Mouse (Mus musculus) liver, embryonic 13.5 days (tissue): Measurements from ENCODE around the gene Itprip. TPM values are rescaled to one million over a fixed set of nuclear protein-coding genes. Genes with fewer than 3 reads are reported as not detected.
"Not testable (repeated sequence)": the region's sequence is repeated elsewhere in the genome, so short reads cannot be mapped to it uniquely, and the experiment has no call there.

Experiments used
- ATAC-seq: fragments of 200-750 bp; cut with Nextera tagmentation; 2 replicates; pipeline ENCODE4 v1.8.0; 2017; ENCODE audit warnings: low read depth, mild to moderate bottlenecking, moderate number of reproducible peaks, moderate library complexity
- DNase-seq: peaks from one replicate; pipeline ENCODE4 v3.0.0; 2022
- H3K27ac ChIP-seq: fragments of 300-500 bp; sonication (generic); 2 replicates; pipeline ENCODE4 v1.5.1; 2015; ENCODE audit warnings: moderate library complexity, mild to moderate bottlenecking, inconsistent platforms
- H3K27me3 ChIP-seq: fragments of 300-500 bp; sonication (generic); 2 replicates; pipeline ENCODE4 v1.6.1; 2015; ENCODE audit warnings: mild to moderate bottlenecking, inconsistent platforms
- H3K36me3 ChIP-seq: fragments of 300-500 bp; sonication (generic); 2 replicates; pipeline ENCODE4 v1.6.1; 2015; ENCODE audit warnings: mild to moderate bottlenecking, inconsistent platforms
- H3K4me1 ChIP-seq: fragments of 300-500 bp; sonication (generic); replicated peaks from 2 replicates; pipeline ENCODE4 v1.6.1; 2015; ENCODE audit warnings: inconsistent platforms
- H3K4me2 ChIP-seq: fragments of 300-500 bp; sonication (generic); 2 replicates; pipeline ENCODE4 v1.6.1; 2015; ENCODE audit warnings: inconsistent platforms, mild to moderate bottlenecking, moderate library complexity
- H3K4me3 ChIP-seq: fragments of 300-500 bp; sonication (generic); replicated peaks from 2 replicates; pipeline ENCODE4 v1.5.1; 2015; ENCODE audit warnings: mild to moderate bottlenecking, inconsistent platforms
- H3K9ac ChIP-seq: fragments of 300-500 bp; sonication (generic); 2 replicates; pipeline ENCODE4 v1.6.1; 2015; ENCODE audit warnings: mild to moderate bottlenecking, inconsistent platforms
- H3K9me3 ChIP-seq: fragments of 300-500 bp; sonication (generic); replicated peaks from 2 replicates; pipeline ENCODE4 v1.6.1; 2016; ENCODE audit warnings: inconsistent platforms
- WGBS: fragments of 180-500 bp; shearing (Covaris S2); methylation state at CpG from one replicate; pipeline ENCODE4 v1.1.7; 2015; ENCODE audit not compliant: insufficient replicate concordance; 5-methylcytosine and 5-hydroxymethylcytosine counted together
- polyA plus RNA-seq: library from polyadenylated mRNA; unstranded; fragments of >200 nt; fragmentation: Nextera tagmentation; extraction: Ambion mirVana; gene quantifications from 2 replicates; pipeline ENCODE4 v1.2.1, GENCODE M21; 2015

Gene Itprip
- polyA plus RNA-seq, 1 experiment from 2014 or later, result 3.8 TPM

GRCm38 (mm10) chr19:47865353-47865947 is 53.6 kb downstream of the Itprip start, which contains the start of gene Gsto2:
Gene Gsto2 (plus strand): TSS chr19:47865534.
- Histone ChIP-seq H3K4me2 (peak within 1 kb of the TSS; percentile 88), H3K9ac (peak within 1 kb of the TSS; percentile 77), H3K36me3 (peaks cover 19% of the 10 kb centered on the region), H3K4me3 (peak within 1 kb of the TSS; percentile 72), H3K27ac (peak within 1 kb of the TSS; percentile 66), H3K9me3 (no peaks in the 10 kb centered on the region), H3K4me1 (peaks cover 11% of the 10 kb centered on the region), H3K27me3 (0 out of 2 replicates have a peak, but pooled peaks cover 5% of the 10 kb centered on the region)
- DNase-seq, result peak; percentile 91
- WGBS, result under 1% methylated on average over 49 of the region's 49 CpGs
- peak; percentile 100 for ATAC-seq

GRCm38 (mm10) chr19:47864721-47865120 is 54.4 kb downstream of the Itprip start:
- Histone ChIP-seq H3K27ac (no peak overlapping the region), H3K4me3 (peak overlapping the region; percentile 72), H3K9me3 (no peaks in the 10 kb centered on the region), H3K36me3 (peaks cover 25% of the 10 kb centered on the region), H3K27me3 (0 out of 2 replicates have a peak, but pooled peaks cover 5% of the 10 kb centered on the region), H3K4me2 (peak overlapping the region; percentile 88), H3K9ac (peak overlapping the region; percentile 77), H3K4me1 (peaks cover 11% of the 10 kb centered on the region)
- 79% methylated on average over 7 of the region's 7 CpGs for WGBS
- ATAC-seq (no peak), DNase-seq (no peak)

DNA sequence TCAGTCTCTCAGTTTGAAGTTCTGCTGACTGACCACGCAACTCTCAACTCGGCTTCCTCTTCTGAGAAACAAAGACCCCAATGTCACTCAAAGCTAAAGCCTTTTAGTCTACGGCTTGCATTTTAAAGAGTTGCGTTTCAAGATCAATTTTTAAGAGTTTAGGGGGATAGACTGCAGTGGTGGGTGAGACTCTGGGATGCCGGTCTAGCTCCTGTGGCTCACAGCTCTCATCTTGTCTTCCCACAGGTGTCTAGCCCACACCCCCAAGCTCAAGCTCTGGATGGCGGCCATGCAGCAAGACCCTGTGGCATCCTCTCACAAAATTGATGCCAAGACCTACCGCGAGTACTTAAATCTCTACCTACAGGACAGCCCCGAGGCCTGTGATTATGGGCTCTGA is 55.0 kb downstream of the Itprip start:
- Histone ChIP-seq H3K4me2 (peak overlapping the region; percentile 88; the same call in 1 of the 2 replicates), H3K4me1 (peaks cover 11% of the 10 kb centered on the region), H3K9ac (no peak overlapping the region), H3K4me3 (no peak overlapping the region), H3K9me3 (no peaks in the 10 kb centered on the region), H3K27ac (no peak overlapping the region), H3K36me3 (peaks cover 31% of the 10 kb centered on the region), H3K27me3 (0 out of 2 replicates have a peak, but pooled peaks cover 5% of the 10 kb centered on the region)
- WGBS, result 90% methylated on average over 9 of the region's 9 CpGs
- ATAC-seq (no peak), DNase-seq (no peak)

DNA sequence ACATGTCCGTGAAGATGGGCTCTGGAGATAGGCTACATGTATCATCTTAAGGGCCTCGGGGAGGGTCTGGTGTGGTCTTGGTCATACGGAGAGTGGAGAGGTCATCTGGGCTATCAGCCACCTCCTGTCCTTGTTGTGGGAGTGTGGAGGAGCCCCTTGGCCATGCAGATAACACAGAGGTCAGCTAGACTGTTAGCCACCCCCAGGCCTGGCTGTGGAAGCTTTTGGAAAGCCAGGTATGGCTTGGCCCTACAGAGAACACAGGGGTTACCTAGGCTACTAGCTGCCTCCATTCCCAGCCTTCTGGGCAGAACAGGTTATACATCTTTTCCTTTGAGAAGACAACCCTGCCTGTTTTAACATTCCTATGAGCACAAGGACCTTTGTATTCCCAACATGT is 56.5 kb downstream of the Itprip start:
- H3K4me2 ChIP-seq, result no peak overlapping the region
- H3K36me3 ChIP-seq, result peaks cover 38% of the 10 kb centered on the region
- H3K9me3 ChIP-seq, result no peaks in the 10 kb centered on the region
- no peak for DNase-seq
- H3K27me3 ChIP-seq, result 0 out of 2 replicates have a peak, but pooled peaks cover 2% of the 10 kb centered on the region
- no peak overlapping the region for H3K27ac ChIP-seq
- H3K4me1 ChIP-seq, result peaks cover 11% of the 10 kb centered on the region
- ATAC-seq, result no peak
- 70% methylated on average over 3 of the region's 3 CpGs for WGBS
- no peak overlapping the region for H3K4me3 ChIP-seq
- no peak overlapping the region for H3K9ac ChIP-seq

DNA sequence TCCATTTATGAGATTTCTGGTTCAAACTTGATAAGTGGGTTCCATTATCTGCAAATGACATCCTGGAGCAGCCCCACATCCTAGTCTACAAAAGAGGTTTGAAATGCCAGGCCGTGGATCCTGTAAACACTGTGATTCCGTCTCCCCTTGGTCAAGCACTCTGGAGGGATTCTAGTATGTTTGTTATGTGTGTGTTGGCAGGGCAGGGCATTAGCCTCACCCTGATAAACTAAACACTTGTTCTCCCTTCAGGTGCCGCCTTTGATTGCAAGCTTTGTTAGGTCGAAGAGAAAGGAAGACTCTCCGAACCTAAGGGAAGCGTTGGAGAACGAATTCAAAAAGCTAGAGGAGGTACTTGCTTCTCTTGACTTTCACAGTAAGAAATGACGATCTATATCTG is 59.9 kb downstream of the Itprip start:
- DNase-seq, result no peak
- Histone ChIP-seq H3K4me1 (peaks cover 21% of the 10 kb centered on the region), H3K9me3 (no peaks in the 10 kb centered on the region), H3K27ac (no peak overlapping the region), H3K9ac (no peak overlapping the region), H3K27me3 (peaks cover 4% of the 10 kb centered on the region; the same call in 1 of the 2 replicates), H3K4me2 (no peak overlapping the region), H3K36me3 (peaks cover 33% of the 10 kb centered on the region), H3K4me3 (no peak overlapping the region)
- no peak for ATAC-seq
- 80% methylated on average over 8 of the region's 8 CpGs for WGBS

DNA sequence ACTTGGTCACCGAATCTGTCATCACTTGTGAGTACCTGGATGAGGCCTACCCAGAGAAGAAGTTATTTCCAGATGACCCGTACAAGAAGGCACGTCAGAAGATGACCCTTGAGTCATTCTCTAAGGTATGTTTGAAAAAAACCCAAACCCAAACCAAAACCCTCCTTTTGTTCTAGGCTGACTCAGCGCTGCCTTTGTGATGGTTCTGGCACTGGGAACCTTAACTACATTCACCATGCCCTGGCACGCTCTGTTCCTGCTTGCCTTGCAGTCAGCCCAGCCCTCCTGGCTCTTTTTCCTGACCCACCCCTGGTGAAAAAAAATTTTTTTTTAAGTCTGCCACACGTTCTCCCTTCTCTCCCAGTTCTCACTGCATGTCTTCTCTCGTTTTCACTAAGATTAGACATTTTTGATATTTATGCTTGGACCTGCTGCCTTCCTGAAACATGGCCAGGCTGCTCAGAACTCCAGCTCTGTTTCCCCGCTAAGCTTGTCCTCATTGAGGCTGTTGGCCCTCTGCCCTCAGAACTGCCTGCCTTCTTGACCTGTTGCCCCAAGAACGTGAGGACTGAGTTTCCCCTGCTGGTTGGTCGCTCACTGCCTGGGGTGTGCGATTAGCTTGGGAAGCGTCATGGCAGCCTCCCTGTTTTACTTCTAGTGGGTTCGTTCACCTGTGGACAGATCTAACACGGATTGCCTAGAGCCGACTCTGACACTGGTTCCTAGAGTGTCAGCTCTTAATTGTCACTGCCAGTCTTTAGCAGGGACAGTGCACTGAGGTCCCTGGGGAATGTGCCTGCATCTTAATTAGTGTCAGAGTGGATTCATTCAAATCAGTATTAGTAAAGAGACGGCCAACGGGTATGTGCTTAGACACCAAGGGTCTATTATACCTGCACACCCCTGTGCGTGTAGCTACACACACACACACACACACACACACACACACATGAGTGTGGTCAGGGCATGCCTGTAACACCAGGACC is 60.8 kb downstream of the Itprip start:
- Histone ChIP-seq H3K27ac (no peak overlapping the region), H3K4me3 (no peak overlapping the region), H3K27me3 (peaks cover 4% of the 10 kb centered on the region; the same call in 1 of the 2 replicates), H3K4me2 (no peak overlapping the region), H3K9ac (no peak overlapping the region), H3K4me1 (peaks cover 22% of the 10 kb centered on the region), H3K36me3 (peaks cover 26% of the 10 kb centered on the region), H3K9me3 (no peaks in the 10 kb centered on the region)
- ATAC-seq (no peak), DNase-seq (no peak)
- 76% methylated on average over 18 of the region's 18 CpGs for WGBS

GRCm38 (mm10) chr19:47854796-47855783 is 64.0 kb downstream of the Itprip start, which contains the start of gene Gsto1:
Gene Gsto1 (plus strand): TSS chr19:47854970.
- H3K4me3 ChIP-seq, result peak within 1 kb of the TSS; percentile 66
- H3K9me3 ChIP-seq, result no peaks in the 10 kb centered on the region
- peak within 1 kb of the TSS; percentile 69 for H3K9ac ChIP-seq
- H3K4me1 ChIP-seq, result peaks cover 22% of the 10 kb centered on the region
- peak; percentile 86 for ATAC-seq
- peaks cover 4% of the 10 kb centered on the region; the same call in 1 of the 2 replicates for H3K27me3 ChIP-seq
- peak; percentile 75 for DNase-seq
- H3K36me3 ChIP-seq, result peaks cover 15% of the 10 kb centered on the region
- peak within 1 kb of the TSS; percentile 89 for H3K4me2 ChIP-seq
- WGBS, result under 1% methylated on average over 60 of the region's 60 CpGs
- peak within 1 kb of the TSS; percentile 72 for H3K27ac ChIP-seq

DNA sequence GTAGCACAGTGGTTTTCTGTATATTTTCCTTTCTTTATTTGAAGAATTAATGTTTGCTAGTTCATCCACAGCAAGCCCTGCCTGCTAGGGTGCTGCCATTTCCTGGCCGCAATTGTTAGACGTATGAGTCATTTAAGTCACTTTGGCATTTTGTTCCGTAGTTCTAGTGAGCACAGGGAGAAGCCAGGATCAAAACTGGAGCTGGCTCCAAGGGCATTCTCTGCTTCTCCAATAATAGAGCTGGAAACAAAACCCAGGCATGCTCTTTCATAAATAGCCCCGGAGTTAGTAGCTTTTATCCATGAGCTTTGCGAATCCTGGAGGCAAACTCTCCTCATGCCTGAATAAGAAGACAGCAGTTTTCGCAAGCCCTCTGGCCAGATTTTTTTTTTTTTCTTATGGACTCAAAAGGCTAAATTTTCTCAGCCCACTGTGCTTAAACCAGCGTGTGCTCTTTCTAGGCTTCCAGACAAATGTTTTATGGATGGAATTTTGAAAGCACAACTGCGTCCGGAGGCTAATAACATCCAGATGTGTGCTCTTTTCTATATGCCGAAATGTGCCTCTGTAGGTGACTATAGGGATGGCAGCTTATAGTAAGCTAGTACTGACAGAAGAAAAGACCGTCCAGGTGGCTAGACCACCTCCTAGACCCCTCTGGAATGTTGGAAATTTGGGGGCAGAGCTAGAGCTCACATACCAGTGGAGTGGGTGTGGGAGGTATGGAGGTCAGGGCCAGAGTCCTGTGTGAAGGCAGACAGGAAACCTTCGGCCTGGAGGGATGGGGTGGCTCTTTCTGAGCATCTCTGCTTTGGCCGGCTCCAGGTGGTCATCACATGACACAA is 64.9 kb downstream of the Itprip start:
- peak overlapping the region; percentile 66 for H3K4me3 ChIP-seq
- H3K4me1 ChIP-seq, result peaks cover 22% of the 10 kb centered on the region
- ATAC-seq, result peak; percentile 58
- no peak for DNase-seq
- peak overlapping the region; percentile 89 for H3K4me2 ChIP-seq
- H3K27ac ChIP-seq, result no peak overlapping the region
- H3K36me3 ChIP-seq, result peaks cover 8% of the 10 kb centered on the region
- no peaks in the 10 kb centered on the region for H3K9me3 ChIP-seq
- peaks cover 4% of the 10 kb centered on the region; the same call in 1 of the 2 replicates for H3K27me3 ChIP-seq
- WGBS, result 31% methylated on average over 13 of the region's 13 CpGs
- peak overlapping the region; percentile 69; the same call in 1 of the 2 replicates for H3K9ac ChIP-seq

DNA sequence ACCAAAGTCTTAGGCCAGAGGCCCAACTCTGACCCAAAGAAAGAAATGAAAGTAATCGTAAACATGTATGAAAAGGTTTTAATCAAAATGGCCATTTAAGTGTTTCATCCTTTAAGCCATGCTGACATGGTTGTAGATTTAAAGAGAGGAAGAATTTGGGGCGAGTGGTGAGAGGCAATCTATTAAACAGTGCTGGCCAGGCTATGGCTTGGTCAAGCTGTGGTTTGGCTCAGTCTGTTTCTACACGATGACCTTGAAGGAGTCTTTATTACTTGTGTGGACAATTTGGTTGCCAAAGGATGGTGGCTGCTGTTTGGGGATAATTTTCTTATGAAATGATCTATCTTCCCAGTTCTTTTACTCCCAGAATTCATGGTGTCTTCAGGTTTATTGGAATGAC is 66.0 kb downstream of the Itprip start:
- no peak overlapping the region for H3K9ac ChIP-seq
- H3K4me2 ChIP-seq, result no peak overlapping the region
- no peak overlapping the region for H3K27ac ChIP-seq
- ATAC-seq (no peak), DNase-seq (no peak)
- peaks cover 4% of the 10 kb centered on the region; the same call in 1 of the 2 replicates for H3K27me3 ChIP-seq
- no peak overlapping the region for H3K4me3 ChIP-seq
- peaks cover 22% of the 10 kb centered on the region for H3K4me1 ChIP-seq
- no peaks in the 10 kb centered on the region; the same call in 1 of the 2 replicates for H3K36me3 ChIP-seq
- 65% methylated on average over 3 of the region's 3 CpGs for WGBS
- no peaks in the 10 kb centered on the region for H3K9me3 ChIP-seq

GRCm38 (mm10) chr19:47852131-47852530 is 67.0 kb downstream of the Itprip start:
- H3K9me3 ChIP-seq, H3K9ac ChIP-seq, ATAC-seq, H3K36me3 ChIP-seq, H3K27ac ChIP-seq, DNase-seq, H3K4me3 ChIP-seq, H3K4me2 ChIP-seq, H3K27me3 ChIP-seq: not testable (repeated sequence)
- H3K4me1 ChIP-seq, result peaks cover 22% of the 10 kb centered on the region
- WGBS, result 64% methylated on average over 3 of the region's 3 CpGs
